Mouse (Mus musculus) liver, adult 2 months (tissue): Measurements from ENCODE around the gene Scd4. TPM values are rescaled to one million over a fixed set of nuclear protein-coding genes. Genes with fewer than 3 reads are reported as not detected.

Experiments
- DNase-seq: peaks from one replicate; pipeline ENCODE4 v3.0.0-alpha.2; 2011; ENCODE audit warnings: low read depth, low spot score; ENCODE audit errors: extremely low read depth
- H3K27ac ChIP-seq: fragments of 200-500 bp; replicated peaks from 2 replicates; pipeline ENCODE4 v1.5.1; 2012; ENCODE audit warnings: low read depth, mild to moderate bottlenecking, control low read depth, inconsistent platforms, low read length; ENCODE audit not compliant: insufficient read depth
- H3K27me3 ChIP-seq: fragments of 200-500 bp; 2 replicates; pipeline ENCODE4 v1.6.1; 2012; ENCODE audit warnings: mild to moderate bottlenecking, moderate library complexity, low read length, inconsistent platforms; ENCODE audit not compliant: control insufficient read depth, insufficient read depth
- H3K36me3 ChIP-seq: fragments of 200-500 bp; 2 replicates; pipeline ENCODE4 v1.6.1; 2012; ENCODE audit warnings: low read length, inconsistent platforms; ENCODE audit not compliant: control insufficient read depth, insufficient read depth
- H3K4me1 ChIP-seq: fragments of 200-500 bp; 2 replicates; pipeline ENCODE4 v1.6.1; 2011; ENCODE audit warnings: low read length; ENCODE audit not compliant: control insufficient read depth, insufficient read depth
- H3K4me3 ChIP-seq: fragments of 200-500 bp; 2 replicates; pipeline ENCODE4 v1.5.1; 2011; ENCODE audit warnings: low read depth, mild to moderate bottlenecking, control low read depth, low read length, moderate library complexity; ENCODE audit not compliant: insufficient read depth
- H3K79me2 ChIP-seq: fragments of 200-500 bp; 2 replicates; pipeline ENCODE4 v1.6.1; 2012; ENCODE audit warnings: inconsistent platforms, mild to moderate bottlenecking, low read length, moderate library complexity; ENCODE audit not compliant: control insufficient read depth, insufficient read depth
- H3K9ac ChIP-seq: fragments of 200-500 bp; 2 replicates; pipeline ENCODE4 v1.6.1; 2012; ENCODE audit warnings: low read depth, mild to moderate bottlenecking, control low read depth, inconsistent platforms, low read length
- CTCF ChIP-seq: fragments of 200-500 bp; IDR thresholded peaks from 2 replicates; pipeline ENCODE4 v1.5.1; 2011; ENCODE audit warnings: low read depth, low read length, control low read depth
- POLR2A ChIP-seq: fragments of 200-500 bp; IDR thresholded peaks from 2 replicates; pipeline ENCODE4 v1.6.1; 2011; ENCODE audit warnings: low read length, control low read depth; ENCODE audit not compliant: insufficient read depth; ENCODE audit errors: extremely low read depth
- WGBS: fragments of 180-500 bp; shearing (Covaris S2); methylation state at CpG from one replicate; pipeline ENCODE4 v1.1.7; 2018; 5-methylcytosine and 5-hydroxymethylcytosine counted together
- polyA plus RNA-seq: library from polyadenylated mRNA; depleted of rRNA; stranded (reverse); fragments of >200 nt; gene quantifications from 2 replicates; pipeline ENCODE4 v1.2.3, GENCODE M21; 2012; rRNA removed
- total RNA-seq: library from RNA; depleted of rRNA; stranded (reverse); fragments of >200 nt; gene quantifications from 2 replicates; pipeline ENCODE4 v1.2.3, GENCODE M21; 2014; rRNA removed

The Scd4 gene
- total and polyA plus RNA-seq, 2 experiments = 0.07 to 0.09 TPM

- H3K4me1 ChIP-seq = peaks cover 16% of the 10 kb centered on the region
- peaks cover 14% of the 10 kb centered on the region for H3K36me3 ChIP-seq
- TF ChIP-seq CTCF = no peak
- no peak for TF ChIP-seq POLR2A
- H3K79me2 ChIP-seq = no peaks in the 10 kb centered on the region
- WGBS = 69% methylated on average over 7 of the region's 7 CpGs
- H3K4me3 ChIP-seq = no peak overlapping the region
- H3K27me3 ChIP-seq = no peaks in the 10 kb centered on the region
- no peak overlapping the region for H3K27ac ChIP-seq
- DNase-seq = no peak
- no peak overlapping the region for H3K9ac ChIP-seq
Observed at GRCm38 (mm10) chr19:44394972-44395371, 62.1 kb downstream of the Scd4 start.

Other genes with a start within 250 kb of the Scd4 start
- gene Chuk, start 225.6 kb upstream of the Scd4 start, total RNA-seq = 104 and 129 TPM in 2 replicates
- 28.7 and 34.7 TPM in 2 replicates for gene Chuk, start 225.6 kb upstream of the Scd4 start, polyA plus RNA-seq
- gene Cwf19l1, start 197.2 kb upstream of the Scd4 start, total RNA-seq = 12.4 and 14.1 TPM in 2 replicates
- gene Cwf19l1, start 197.2 kb upstream of the Scd4 start, polyA plus RNA-seq = 10.8 and 12.0 TPM in 2 replicates
- 16.6 and 17.9 TPM in 2 replicates for gene Bloc1s2, start 186.6 kb upstream of the Scd4 start, total RNA-seq
- 25.4 and 26.2 TPM in 2 replicates for gene Bloc1s2, start 186.6 kb upstream of the Scd4 start, polyA plus RNA-seq
- gene Pkd2l1, start 140.7 kb upstream of the Scd4 start, total RNA-seq = not detected in 2 replicates
- not detected in 2 replicates for gene Pkd2l1, start 140.7 kb upstream of the Scd4 start, polyA plus RNA-seq
- gene Scd3, start 129.8 kb upstream of the Scd4 start, total RNA-seq = 0.20 TPM in 1 of 2 replicates, not detected in the other
- 0.02 TPM in 1 of 2 replicates, not detected in the other for gene Scd3, start 129.8 kb upstream of the Scd4 start, polyA plus RNA-seq
- 2.2 and 3.9 TPM in 2 replicates for gene Scd2, start 39.4 kb upstream of the Scd4 start, total RNA-seq
- 2.7 and 2.9 TPM in 2 replicates for gene Scd2, start 39.4 kb upstream of the Scd4 start, polyA plus RNA-seq
- gene Scd1, start 74.8 kb downstream of the Scd4 start, total RNA-seq = 1,338 and 2,774 TPM in 2 replicates
- 5,589 and 8,115 TPM in 2 replicates for gene Scd1, start 74.8 kb downstream of the Scd4 start, polyA plus RNA-seq
- gene Wnt8b, start 160.4 kb downstream of the Scd4 start, total RNA-seq = not detected in 2 replicates
- gene Wnt8b, start 160.4 kb downstream of the Scd4 start, polyA plus RNA-seq = not detected in 2 replicates
- 1.7 and 1.9 TPM in 2 replicates for gene Sec31b, start 212.8 kb downstream of the Scd4 start, total RNA-seq
- gene Sec31b, start 212.8 kb downstream of the Scd4 start, polyA plus RNA-seq = 5.8 and 8.6 TPM in 2 replicates
- gene Gm20538, start 219.7 kb downstream of the Scd4 start, total RNA-seq = not detected in 2 replicates
- not detected in 2 replicates for gene Gm20538, start 219.7 kb downstream of the Scd4 start, polyA plus RNA-seq
- gene Ndufb8, start 222.3 kb downstream of the Scd4 start, total RNA-seq = 368 and 394 TPM in 2 replicates
- gene Ndufb8, start 222.3 kb downstream of the Scd4 start, polyA plus RNA-seq = 554 and 570 TPM in 2 replicates
- 8.8 and 11.0 TPM in 2 replicates for gene Hif1an, start 229.8 kb downstream of the Scd4 start, total RNA-seq
- gene Hif1an, start 229.8 kb downstream of the Scd4 start, polyA plus RNA-seq = 8.8 and 10.6 TPM in 2 replicates